Mouse (Mus musculus): ENCODE measurements around the gene Adk. TPM values are rescaled to one million over a fixed set of nuclear protein-coding genes. Genes with fewer than 3 reads are reported as not detected.
"Not testable (repeated sequence)": the region's sequence is repeated elsewhere in the genome, so short reads cannot be mapped to it uniquely, and the experiment has no call there.

Adk gene
- polyA plus RNA-seq, 1 experiment, result 54.0 TPM

DNA sequence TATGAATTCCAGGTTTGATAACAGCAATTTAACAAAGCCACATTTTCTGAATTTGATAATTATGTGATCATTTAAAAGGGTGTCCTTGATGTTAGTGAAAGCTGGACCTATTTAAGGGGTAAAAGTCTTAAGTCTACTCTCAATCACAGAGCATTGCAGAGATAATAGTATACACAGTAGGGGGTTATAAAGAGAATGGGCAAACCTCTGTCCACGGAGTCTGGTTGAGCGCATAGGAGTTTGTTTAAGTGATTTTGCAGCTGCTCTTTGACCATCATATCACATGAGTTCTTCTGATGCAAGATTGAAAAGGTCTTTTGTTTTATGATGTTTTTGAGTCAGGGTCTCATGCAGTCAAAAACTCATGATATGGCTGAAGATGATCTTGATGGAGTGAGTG, 431.8 kb downstream of the Adk start:
- no peak for DNase-seq
- Histone ChIP-seq H3K4me3 (replicated peaks; ENCODE audit: extremely low read depth, low read depth, low read length) (no peak overlapping the region), H3K4me1 (ENCODE audit: control insufficient read depth, insufficient read depth, low read length) (no peaks in the 10 kb centered on the region)
- TF ChIP-seq CTCF (IDR thresholded peaks at IDR 0.05; ENCODE audit: insufficient read depth, low read length) (no peak), POLR2A (IDR thresholded peaks at IDR 0.05; ENCODE audit: borderline replicate concordance, extremely low read depth, low read depth, low read length) (no peak)
- 85% methylated on average over 2 of the region's 2 CpGs for WGBS

DNA sequence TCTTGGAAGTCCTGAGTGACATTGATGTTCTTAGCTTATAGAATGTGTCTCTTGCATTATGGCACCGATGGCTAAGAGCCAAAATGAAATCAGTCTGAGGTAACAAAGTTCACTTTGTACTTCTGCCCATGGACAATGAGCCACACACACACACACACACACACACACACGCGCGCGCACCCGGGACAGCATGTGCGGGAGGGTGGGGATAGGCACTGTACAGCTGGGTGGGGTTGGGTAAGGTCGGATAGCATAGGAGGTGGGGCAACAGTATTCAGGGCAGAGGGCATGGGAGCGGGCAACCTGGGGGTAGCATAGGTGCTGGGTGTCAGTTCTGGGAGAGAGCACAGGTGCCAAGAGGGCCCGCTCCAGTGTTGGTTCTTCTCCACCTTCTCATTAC, 432.3 kb downstream of the Adk start:
- Histone ChIP-seq H3K4me3 (replicated peaks; ENCODE audit: extremely low read depth, low read depth, low read length) (no peak overlapping the region), H3K4me1 (ENCODE audit: control insufficient read depth, insufficient read depth, low read length) (no peaks in the 10 kb centered on the region)
- DNase-seq, result no peak
- TF ChIP-seq POLR2A (IDR thresholded peaks at IDR 0.05; ENCODE audit: borderline replicate concordance, extremely low read depth, low read depth, low read length) (no peak), CTCF (IDR thresholded peaks at IDR 0.05; ENCODE audit: insufficient read depth, low read length) (no peak)
- 91% methylated on average over 10 of the region's 10 CpGs for WGBS

DNA sequence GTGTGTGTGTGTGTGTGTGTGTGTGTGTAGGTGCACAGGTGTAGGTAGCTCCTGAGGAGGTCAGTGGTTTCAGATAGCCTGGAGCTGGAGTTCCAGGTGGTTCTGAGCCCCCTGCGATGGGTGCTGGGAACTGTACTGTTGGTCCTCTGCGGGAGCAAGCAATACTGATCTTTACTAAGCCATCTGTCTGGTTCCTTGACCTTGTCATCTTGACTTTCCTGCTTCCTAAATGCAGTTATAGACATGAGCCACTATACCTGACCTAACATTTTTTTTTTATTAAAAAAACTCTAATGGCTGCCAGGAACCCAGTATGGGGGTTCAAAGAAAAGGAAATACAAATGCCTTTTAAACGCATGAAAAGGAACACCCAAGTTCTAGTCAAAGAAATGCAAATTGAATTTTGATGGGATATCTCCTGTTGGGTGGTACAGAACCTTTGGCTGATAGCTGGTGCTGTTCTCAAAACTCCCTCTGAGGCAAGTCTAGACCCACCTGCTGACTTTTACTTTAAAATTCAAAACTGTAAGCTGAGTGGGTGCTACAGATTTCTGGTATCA, 433.7 kb downstream of the Adk start:
- 90% methylated on average over 3 of the region's 3 CpGs for WGBS
- no peak for DNase-seq
- TF ChIP-seq CTCF (IDR thresholded peaks at IDR 0.05; ENCODE audit: insufficient read depth, low read length), result no peak
- TF ChIP-seq POLR2A (IDR thresholded peaks at IDR 0.05; ENCODE audit: borderline replicate concordance, extremely low read depth, low read depth, low read length), result no peak
- H3K4me1 ChIP-seq (ENCODE audit: control insufficient read depth, insufficient read depth, low read length), result no peaks in the 10 kb centered on the region; the same call in 1 of the 2 replicates
- no peak overlapping the region for H3K4me3 ChIP-seq (replicated peaks; ENCODE audit: extremely low read depth, low read depth, low read length)

DNA sequence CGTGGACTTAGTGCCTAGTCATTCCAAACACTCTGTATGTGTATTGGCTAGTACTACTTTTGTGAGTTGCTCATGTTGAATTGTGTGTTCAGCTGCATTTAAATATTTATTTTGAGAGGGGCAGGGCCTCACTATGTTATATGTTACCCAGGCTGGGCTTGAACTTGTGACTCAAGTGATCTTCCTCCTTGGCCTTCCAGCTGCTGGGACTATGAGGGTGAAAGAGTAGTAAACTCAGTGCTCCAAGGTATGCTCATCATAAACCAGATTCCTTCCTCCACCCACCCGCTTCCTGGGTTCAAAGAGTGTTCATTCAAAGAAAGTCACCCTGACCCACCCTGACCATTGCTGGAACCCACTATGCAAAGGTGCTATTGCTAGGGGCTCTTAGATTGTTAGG, 434.8 kb downstream of the Adk start:
- 74% methylated on average over 2 of the region's 2 CpGs for WGBS
- not testable (repeated sequence) for H3K4me3 ChIP-seq (replicated peaks; ENCODE audit: extremely low read depth, low read depth, low read length); DNase-seq; H3K4me1 ChIP-seq (ENCODE audit: control insufficient read depth, insufficient read depth, low read length)

DNA sequence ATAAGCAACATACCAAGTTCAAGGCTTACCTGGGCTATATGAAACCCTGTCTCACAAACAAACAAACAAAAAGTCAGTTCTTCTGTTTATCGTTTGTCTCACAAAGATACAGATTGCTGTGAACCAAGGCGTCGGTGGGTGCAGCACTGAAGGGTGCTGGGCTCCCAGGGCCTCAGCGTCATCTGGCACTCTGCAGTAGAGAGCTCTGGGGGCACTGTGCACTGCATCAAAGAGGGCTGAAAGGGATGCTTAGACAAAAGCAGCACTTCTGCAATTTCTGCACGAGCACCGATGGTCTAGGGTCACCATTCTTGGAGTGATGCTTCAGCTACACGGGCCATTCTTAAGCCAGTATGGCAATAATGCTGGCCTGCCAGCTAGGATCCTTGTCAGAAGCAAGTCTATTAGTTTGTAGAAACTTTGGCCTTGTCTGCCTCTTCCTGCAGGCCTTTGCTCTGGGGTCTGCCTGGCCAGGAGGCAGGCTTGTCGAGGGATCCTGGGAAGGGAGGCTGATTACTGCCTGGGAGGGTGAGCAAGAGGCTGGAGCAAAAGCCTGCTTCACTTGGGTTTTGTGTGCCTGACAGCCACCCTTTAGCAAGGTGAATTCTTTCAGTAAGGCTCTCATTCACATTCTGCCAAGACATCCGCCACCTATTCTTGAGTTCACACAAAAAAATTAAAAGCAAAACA, 436.2 kb downstream of the Adk start:
- H3K4me1 ChIP-seq (ENCODE audit: control insufficient read depth, insufficient read depth, low read length); H3K4me3 ChIP-seq (replicated peaks; ENCODE audit: extremely low read depth, low read depth, low read length); DNase-seq: not testable (repeated sequence)
- 85% methylated on average over 8 of the region's 9 CpGs for WGBS

DNA sequence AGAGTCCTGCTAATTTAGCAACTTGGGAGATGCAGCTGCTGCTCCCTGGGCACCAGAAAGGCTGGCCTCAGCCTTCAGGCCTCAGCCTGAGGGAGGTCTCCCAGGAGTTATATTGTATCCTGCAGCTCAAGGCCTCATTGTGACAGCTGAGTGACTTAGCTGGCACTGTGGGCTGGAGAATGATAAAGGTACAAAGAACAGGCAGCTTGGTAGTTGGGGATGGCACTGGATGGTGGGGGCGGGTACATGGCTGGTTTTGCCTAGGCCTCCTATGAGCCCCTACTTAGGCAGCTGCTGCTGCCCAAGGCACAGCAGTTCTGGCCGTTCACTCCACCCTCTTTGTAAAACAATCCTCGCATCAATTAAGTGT, 436.7 kb downstream of the Adk start:
- DNase-seq, result no peak
- 95% methylated on average over 3 of the region's 3 CpGs for WGBS
- Histone ChIP-seq H3K4me1 (ENCODE audit: control insufficient read depth, insufficient read depth, low read length) (no peaks in the 10 kb centered on the region; the same call in 1 of the 2 replicates), H3K4me3 (replicated peaks; ENCODE audit: extremely low read depth, low read depth, low read length) (no peak overlapping the region)
- no peak for TF ChIP-seq CTCF (IDR thresholded peaks at IDR 0.05; ENCODE audit: insufficient read depth, low read length)
- no peak for TF ChIP-seq POLR2A (IDR thresholded peaks at IDR 0.05; ENCODE audit: borderline replicate concordance, extremely low read depth, low read depth, low read length)

DNA sequence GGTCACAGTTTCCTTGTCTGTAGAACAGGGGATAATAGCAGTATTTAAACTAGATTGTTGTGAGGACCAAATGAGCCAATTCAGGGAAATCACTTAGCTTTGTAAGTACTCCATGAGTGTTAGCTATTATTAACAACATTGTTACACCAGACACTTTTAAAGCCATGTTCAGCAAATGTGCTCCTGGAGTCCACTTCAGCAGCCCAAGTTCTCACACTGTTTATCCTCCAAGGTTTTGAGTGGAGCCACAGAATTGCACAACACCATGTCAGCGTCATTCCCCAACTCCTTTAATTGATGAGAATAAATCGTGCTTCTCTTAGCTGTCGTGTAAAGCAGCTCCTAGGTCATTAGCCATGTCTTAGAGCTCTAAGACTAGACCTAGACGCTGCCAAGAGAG, 437.8 kb downstream of the Adk start:
- peak; percentile 56 for DNase-seq
- TF ChIP-seq POLR2A (IDR thresholded peaks at IDR 0.05; ENCODE audit: borderline replicate concordance, extremely low read depth, low read depth, low read length) (no peak), CTCF (IDR thresholded peaks at IDR 0.05; ENCODE audit: insufficient read depth, low read length) (no peak)
- 50% methylated on average over 4 of the region's 4 CpGs for WGBS
- Histone ChIP-seq H3K4me1 (ENCODE audit: control insufficient read depth, insufficient read depth, low read length) (no peaks in the 10 kb centered on the region; the same call in 1 of the 2 replicates), H3K4me3 (replicated peaks; ENCODE audit: extremely low read depth, low read depth, low read length) (no peak overlapping the region)

Other genes starting within 250 kb of the Adk start
- 2.2 and 6.1 TPM in 2 replicates for gene Plau, start 215.9 kb upstream of the Adk start, polyA plus RNA-seq (2012; rRNA removed)
- gene Vcl, start 123.2 kb upstream of the Adk start, polyA plus RNA-seq (2012; rRNA removed), result 96.8 and 144 TPM in 2 replicates
- 16.2 and 30.1 TPM in 2 replicates for gene Ap3m1, start 66 bp upstream of the Adk start, polyA plus RNA-seq (2012; rRNA removed)

All from lung, adult 2 months (tissue).